Mouse (Mus musculus) limb, embryonic 15.5 days (tissue): ENCODE measurements at regions not wholly inside any gene's neighbourhood (a gene's known extent, or its start where the extent isn't known, plus 50 kb on each side); places are given as distances from the start of the nearest gene placed in this dataset.
"Not testable (repeated sequence)": the region's sequence is repeated elsewhere in the genome, so short reads cannot be mapped to it uniquely, and the experiment has no call there.

Experiments
- ATAC-seq: fragments of 200-750 bp; cut with Nextera tagmentation; 2 replicates; pipeline ENCODE4 v1.8.0; 2017; ENCODE audit warnings: low read depth, moderate TSS enrichment; ENCODE audit not compliant: insufficient number of reproducible peaks, low FRiP score, low TSS enrichment
- H3K27ac ChIP-seq: fragments of 300-500 bp; sonication (generic); 2 replicates; pipeline ENCODE4 v1.5.1; 2015; ENCODE audit warnings: moderate library complexity, mild to moderate bottlenecking, inconsistent platforms
- H3K27me3 ChIP-seq: fragments of 300-500 bp; sonication (generic); 2 replicates; pipeline ENCODE4 v1.6.1; 2015; ENCODE audit warnings: inconsistent platforms
- H3K36me3 ChIP-seq: fragments of 300-500 bp; sonication (generic); 2 replicates; pipeline ENCODE4 v1.6.1; 2015; ENCODE audit warnings: inconsistent platforms
- H3K4me1 ChIP-seq: fragments of 300-500 bp; sonication (generic); 2 replicates; pipeline ENCODE4 v1.6.1; 2015; ENCODE audit warnings: inconsistent platforms
- H3K4me2 ChIP-seq: fragments of 300-500 bp; sonication (generic); 2 replicates; pipeline ENCODE4 v1.6.1; 2015; ENCODE audit warnings: mild to moderate bottlenecking, inconsistent platforms
- H3K4me3 ChIP-seq: fragments of 300-500 bp; sonication (generic); 2 replicates; pipeline ENCODE4 v1.5.1; 2015; ENCODE audit warnings: mild to moderate bottlenecking, inconsistent platforms
- H3K9ac ChIP-seq: fragments of 300-500 bp; sonication (generic); 2 replicates; pipeline ENCODE4 v1.6.1; 2015; ENCODE audit warnings: inconsistent platforms
- H3K9me3 ChIP-seq: fragments of 300-500 bp; sonication (generic); 2 replicates; pipeline ENCODE4 v1.6.1; 2016; ENCODE audit warnings: inconsistent platforms
- WGBS: fragments of 180-500 bp; shearing (Covaris S2); methylation state at CpG from one replicate; pipeline ENCODE4 v1.1.7; 2015; 5-methylcytosine and 5-hydroxymethylcytosine counted together

DNA sequence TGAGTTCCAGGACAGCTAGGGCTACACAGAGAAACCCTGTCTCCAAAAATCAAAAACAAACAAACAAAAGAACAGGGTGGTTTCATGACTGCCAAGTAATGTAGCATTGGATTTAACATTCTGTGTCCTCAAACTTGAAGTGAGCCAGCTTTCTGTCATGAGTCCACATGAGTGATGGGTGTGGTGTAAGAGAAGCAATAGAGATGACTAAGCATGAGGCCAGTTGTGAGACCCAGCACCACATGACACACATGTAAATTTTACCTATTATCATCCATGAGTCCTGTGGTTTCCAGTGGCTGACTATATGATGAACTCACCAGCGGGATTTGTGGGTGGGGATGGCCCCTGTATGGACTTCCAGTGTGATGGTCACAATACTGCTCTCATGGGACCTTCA is 176.0 kb upstream of the Peli2 start:
- Histone ChIP-seq H3K27ac (no peak overlapping the region), H3K27me3 (no peaks in the 10 kb centered on the region), H3K4me3 (no peak overlapping the region), H3K9ac (no peak overlapping the region), H3K36me3 (no peaks in the 10 kb centered on the region), H3K4me1 (no peaks in the 10 kb centered on the region), H3K4me2 (no peak overlapping the region), H3K9me3 (no peaks in the 10 kb centered on the region)
- no peak for ATAC-seq
- 85% methylated on average over 1 of the region's 1 CpGs for WGBS

DNA sequence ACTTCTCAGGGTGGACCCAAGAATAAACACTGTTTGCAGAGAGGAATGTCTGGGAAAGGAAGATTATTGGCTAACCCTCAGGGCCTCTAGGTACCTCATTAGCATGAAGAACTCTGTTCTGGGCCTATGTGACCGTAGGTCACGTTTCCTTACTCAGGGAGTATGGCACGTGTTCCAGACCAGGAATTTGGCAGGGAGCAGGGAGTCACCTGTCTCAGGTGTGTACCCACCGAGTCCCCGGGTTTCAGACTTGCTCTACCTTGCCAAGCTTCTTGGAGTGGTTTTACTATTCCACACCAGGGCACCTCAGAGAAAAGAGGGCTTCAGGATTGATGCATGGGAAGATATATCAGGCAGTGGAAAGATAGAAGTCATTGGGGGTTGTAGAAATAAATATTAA is 169.6 kb upstream of the Peli2 start:
- Histone ChIP-seq H3K36me3 (no peaks in the 10 kb centered on the region), H3K9ac (no peak overlapping the region), H3K4me3 (no peak overlapping the region), H3K9me3 (no peaks in the 10 kb centered on the region), H3K4me1 (no peaks in the 10 kb centered on the region), H3K27me3 (no peaks in the 10 kb centered on the region), H3K4me2 (no peak overlapping the region), H3K27ac (no peak overlapping the region)
- no peak for ATAC-seq
- WGBS, result 75% methylated on average over 5 of the region's 5 CpGs

GRCm38 (mm10) chr14:47958171-47958570 is 162.5 kb upstream of the Peli2 start:
- Histone ChIP-seq H3K27me3 (no peaks in the 10 kb centered on the region), H3K27ac (no peak overlapping the region), H3K4me1 (peaks cover 2% of the 10 kb centered on the region; the same call in 1 of the 2 replicates), H3K4me3 (no peak overlapping the region), H3K4me2 (no peak overlapping the region), H3K36me3 (no peaks in the 10 kb centered on the region), H3K9ac (no peak overlapping the region), H3K9me3 (no peaks in the 10 kb centered on the region)
- 79% methylated on average over 9 of the region's 9 CpGs for WGBS
- ATAC-seq, result no peak

DNA sequence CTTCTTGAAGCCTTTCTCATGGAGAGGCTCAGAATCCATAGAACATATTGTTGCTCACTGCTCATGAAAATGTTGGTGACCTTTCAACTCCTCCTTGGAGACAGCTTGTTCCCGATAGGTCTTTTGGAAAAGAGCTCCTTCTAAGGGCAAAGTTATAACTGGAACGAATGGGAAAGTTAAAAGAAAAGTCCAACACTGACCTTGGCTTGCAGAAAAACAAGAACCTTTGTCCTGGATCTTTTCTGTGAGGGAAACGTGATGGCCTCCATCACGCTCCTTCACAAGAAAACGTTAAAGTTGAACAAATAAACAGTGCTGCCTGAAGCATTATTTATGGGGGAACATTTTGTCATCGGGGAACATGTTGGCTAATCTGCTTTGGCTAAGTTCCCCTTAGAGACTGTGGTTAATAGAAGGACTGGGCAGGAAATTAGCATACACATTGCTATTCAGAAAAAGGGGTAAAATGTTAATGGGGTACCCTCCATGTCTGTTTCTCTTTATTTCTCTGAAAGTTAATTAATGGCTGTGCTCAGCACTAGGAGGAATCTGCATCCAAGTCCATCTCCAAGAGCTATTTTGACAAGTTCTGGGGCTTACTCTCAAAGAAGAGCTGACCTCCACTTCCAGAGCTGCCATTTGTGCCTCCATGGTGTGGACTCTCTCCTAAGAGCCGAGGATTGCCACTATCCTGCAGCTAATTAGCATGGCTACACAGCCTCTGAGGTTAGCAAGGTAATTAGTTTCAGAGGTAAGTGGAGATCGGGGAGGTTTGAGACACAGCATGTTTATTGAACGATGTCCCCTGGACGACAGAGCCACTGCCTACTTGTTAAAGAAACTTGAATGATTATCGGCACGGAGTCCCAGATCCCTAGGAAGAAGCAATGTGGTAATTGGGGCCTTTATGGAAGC is 161.0 kb upstream of the Peli2 start:
- Histone ChIP-seq H3K27ac (no peak overlapping the region), H3K9me3 (no peaks in the 10 kb centered on the region), H3K4me2 (no peak overlapping the region), H3K27me3 (no peaks in the 10 kb centered on the region), H3K36me3 (no peaks in the 10 kb centered on the region), H3K4me1 (peaks cover 2% of the 10 kb centered on the region; the same call in 1 of the 2 replicates), H3K4me3 (no peak overlapping the region), H3K9ac (no peak overlapping the region)
- ATAC-seq, result no peak
- 45% methylated on average over 12 of the region's 12 CpGs for WGBS

GRCm38 (mm10) chr14:47964806-47965205 is 155.8 kb upstream of the Peli2 start:
- H3K27ac ChIP-seq, ATAC-seq, H3K4me3 ChIP-seq, H3K4me2 ChIP-seq, H3K9ac ChIP-seq, H3K4me1 ChIP-seq, H3K9me3 ChIP-seq, H3K27me3 ChIP-seq, H3K36me3 ChIP-seq: not testable (repeated sequence)
- 86% methylated on average over 4 of the region's 4 CpGs for WGBS

- H3K27me3 ChIP-seq, result no peaks in the 10 kb centered on the region
- no peak for ATAC-seq
- H3K4me2 ChIP-seq, result no peak overlapping the region
- no peak overlapping the region for H3K4me3 ChIP-seq
- WGBS, result 52% methylated on average over 1 of the region's 1 CpGs
- H3K9ac ChIP-seq, result no peak overlapping the region
- H3K36me3 ChIP-seq, result no peaks in the 10 kb centered on the region
- H3K9me3 ChIP-seq, result no peaks in the 10 kb centered on the region
- no peak overlapping the region for H3K27ac ChIP-seq
- H3K4me1 ChIP-seq, result no peaks in the 10 kb centered on the region
Observed at GRCm38 (mm10) chr14:47969871-47970270, 150.8 kb upstream of the Peli2 start.

- WGBS, result 97% methylated on average over 20 of the region's 20 CpGs
- H3K4me1 ChIP-seq, H3K27ac ChIP-seq, H3K4me2 ChIP-seq, ATAC-seq, H3K4me3 ChIP-seq, H3K9me3 ChIP-seq, H3K9ac ChIP-seq, H3K36me3 ChIP-seq, H3K27me3 ChIP-seq: not testable (repeated sequence)
Observed at GRCm38 (mm10) chr14:47973161-47973560, 147.5 kb upstream of the Peli2 start.

GRCm38 (mm10) chr14:47982993-47983740 is 137.5 kb upstream of the Peli2 start:
- Histone ChIP-seq H3K36me3 (no peaks in the 10 kb centered on the region), H3K27ac (no peak overlapping the region), H3K9me3 (no peaks in the 10 kb centered on the region), H3K9ac (no peak overlapping the region), H3K4me1 (peaks cover 10% of the 10 kb centered on the region), H3K4me3 (no peak overlapping the region), H3K4me2 (no peak overlapping the region), H3K27me3 (no peaks in the 10 kb centered on the region)
- no peak for ATAC-seq
- WGBS, result 56% methylated on average over 3 of the region's 3 CpGs

DNA sequence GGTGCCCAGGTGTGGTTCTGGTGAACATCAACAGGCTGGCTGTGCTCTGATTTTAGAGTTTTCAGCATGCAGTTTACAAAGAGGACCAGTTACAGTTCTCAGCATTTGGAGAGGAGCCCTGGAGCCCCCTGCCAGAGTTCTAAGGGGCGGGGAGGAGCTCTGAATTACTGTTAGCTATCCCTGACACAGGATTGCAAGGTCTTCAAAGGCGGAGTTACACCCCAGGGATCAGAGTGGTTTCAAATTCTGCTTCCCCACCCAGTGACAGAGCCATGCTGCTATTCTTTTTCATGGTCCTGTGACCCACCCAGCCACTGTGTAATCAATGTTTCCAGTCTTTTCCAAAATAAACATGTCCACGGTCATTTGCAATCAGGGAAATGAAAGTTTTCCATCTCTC is 134.1 kb upstream of the Peli2 start:
- no peak overlapping the region for H3K4me3 ChIP-seq
- no peak overlapping the region for H3K27ac ChIP-seq
- H3K9ac ChIP-seq, result no peak overlapping the region
- WGBS, result 14% methylated on average over 3 of the region's 3 CpGs
- peaks cover 10% of the 10 kb centered on the region for H3K4me1 ChIP-seq
- H3K36me3 ChIP-seq, result no peaks in the 10 kb centered on the region
- H3K9me3 ChIP-seq, result no peaks in the 10 kb centered on the region
- ATAC-seq, result no peak
- no peak overlapping the region for H3K4me2 ChIP-seq
- no peaks in the 10 kb centered on the region for H3K27me3 ChIP-seq

DNA sequence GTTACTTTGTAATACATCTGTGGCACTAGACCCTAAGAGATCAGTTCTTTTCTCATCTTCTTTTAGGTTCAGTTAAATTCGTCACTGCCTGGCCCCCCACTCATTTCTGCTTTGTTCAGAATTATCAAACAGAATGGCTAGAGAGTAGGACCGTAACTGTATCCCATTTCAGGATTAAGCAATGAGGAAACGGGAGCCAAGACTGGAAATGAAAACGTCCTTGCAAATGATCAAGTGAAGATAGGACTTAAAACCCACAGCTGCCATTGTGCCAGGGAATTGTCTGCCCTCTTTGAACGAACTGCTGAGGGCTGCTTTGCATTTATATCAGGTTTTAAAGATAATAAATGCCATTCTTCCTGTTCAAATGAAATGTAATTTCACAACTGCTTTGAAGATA is 133.7 kb upstream of the Peli2 start:
- Histone ChIP-seq H3K27ac (no peak overlapping the region), H3K9ac (no peak overlapping the region), H3K9me3 (no peaks in the 10 kb centered on the region), H3K36me3 (no peaks in the 10 kb centered on the region), H3K4me2 (no peak overlapping the region), H3K4me1 (peaks cover 10% of the 10 kb centered on the region), H3K4me3 (no peak overlapping the region), H3K27me3 (no peaks in the 10 kb centered on the region)
- ATAC-seq, result no peak
- WGBS, result 13% methylated on average over 5 of the region's 5 CpGs

DNA sequence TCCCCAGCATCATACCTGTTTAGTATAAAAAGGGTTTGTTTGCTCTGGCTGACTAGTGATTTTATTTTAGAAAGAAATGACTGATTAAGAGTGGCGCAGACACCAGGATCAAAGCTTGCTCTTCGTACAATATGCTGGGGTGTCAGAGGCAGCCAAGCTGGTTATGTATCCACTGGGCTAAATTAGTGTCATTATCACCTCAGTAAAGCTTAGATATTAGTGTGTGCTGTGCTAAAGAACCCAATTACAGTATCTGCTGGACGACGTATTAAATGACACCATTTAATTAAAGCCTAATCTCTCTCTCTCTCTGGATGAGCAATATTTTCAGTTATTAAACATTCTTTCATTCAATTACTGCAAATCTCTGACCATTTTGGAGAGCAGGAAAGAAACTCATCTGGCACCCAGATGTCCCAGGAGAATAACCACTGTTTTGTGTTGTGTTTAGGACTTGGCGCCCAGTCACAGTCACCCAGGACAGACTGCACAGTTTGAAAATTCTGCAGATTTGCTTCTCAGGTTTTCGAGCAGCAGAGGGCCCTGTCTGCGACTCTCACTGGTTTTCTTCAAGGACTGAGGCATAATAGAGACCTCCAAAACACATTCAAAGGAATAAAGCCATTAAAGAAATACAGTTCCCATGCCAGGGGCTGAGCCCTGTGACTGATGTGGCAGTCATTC is 133.1 kb upstream of the Peli2 start:
- Histone ChIP-seq H3K36me3 (no peaks in the 10 kb centered on the region), H3K9me3 (no peaks in the 10 kb centered on the region), H3K9ac (no peak overlapping the region), H3K4me1 (peaks cover 10% of the 10 kb centered on the region), H3K4me3 (no peak overlapping the region), H3K27me3 (no peaks in the 10 kb centered on the region), H3K4me2 (no peak overlapping the region), H3K27ac (no peak overlapping the region)
- no peak for ATAC-seq
- 32% methylated on average over 7 of the region's 7 CpGs for WGBS

DNA sequence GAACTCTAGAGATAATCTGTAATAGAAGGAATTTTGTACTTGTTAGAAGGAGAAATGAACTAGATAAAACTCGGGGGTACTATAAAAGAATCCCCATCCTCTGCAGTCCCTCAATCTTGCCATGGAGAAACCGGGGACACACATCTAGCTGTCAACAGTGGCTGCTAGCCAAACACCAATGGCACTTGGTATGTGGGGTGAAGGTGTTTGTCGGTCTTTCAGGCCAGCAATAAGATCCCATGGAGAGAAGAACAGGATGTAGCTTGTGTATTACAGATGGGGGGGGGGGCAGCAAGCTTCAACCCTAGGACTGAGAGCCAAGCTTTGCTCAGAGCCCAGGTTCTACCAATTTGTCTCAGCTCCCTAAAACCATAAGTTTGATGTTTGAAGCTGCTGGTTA is 132.5 kb upstream of the Peli2 start:
- no peak for ATAC-seq
- H3K9ac ChIP-seq, result no peak overlapping the region
- H3K36me3 ChIP-seq, result no peaks in the 10 kb centered on the region
- H3K27ac ChIP-seq, result no peak overlapping the region
- WGBS, result 62% methylated on average over 3 of the region's 3 CpGs
- no peak overlapping the region for H3K4me3 ChIP-seq
- H3K4me2 ChIP-seq, result no peak overlapping the region
- peaks cover 10% of the 10 kb centered on the region for H3K4me1 ChIP-seq
- H3K27me3 ChIP-seq, result no peaks in the 10 kb centered on the region
- H3K9me3 ChIP-seq, result no peaks in the 10 kb centered on the region
